Mouse (Mus musculus): Measurements from ENCODE around the gene Efhd1. TPM values are rescaled to one million over a fixed set of nuclear protein-coding genes. Genes with fewer than 3 reads are reported as not detected.

The Efhd1 gene
- total RNA-seq, 1 experiment from 2014 or later, result not detected

GRCm38 (mm10) chr1:87292420-87293190, 28.4 kb downstream of the Efhd1 start:
- ATAC-seq (replicated peaks in 1 of 2; ENCODE audit: insufficient read depth in 1 of 2, low FRiP score in 2 of 2, low TSS enrichment in 1 of 2, low read depth in 1 of 2, poor library complexity in 2 of 2, severe bottlenecking in 2 of 2), result no peak

GRCm38 (mm10) chr1:87294063-87294710, 30.0 kb downstream of the Efhd1 start:
- no peak for ATAC-seq (replicated peaks in 1 of 2; ENCODE audit: insufficient read depth in 1 of 2, low FRiP score in 2 of 2, low TSS enrichment in 1 of 2, low read depth in 1 of 2, poor library complexity in 2 of 2, severe bottlenecking in 2 of 2)

DNA sequence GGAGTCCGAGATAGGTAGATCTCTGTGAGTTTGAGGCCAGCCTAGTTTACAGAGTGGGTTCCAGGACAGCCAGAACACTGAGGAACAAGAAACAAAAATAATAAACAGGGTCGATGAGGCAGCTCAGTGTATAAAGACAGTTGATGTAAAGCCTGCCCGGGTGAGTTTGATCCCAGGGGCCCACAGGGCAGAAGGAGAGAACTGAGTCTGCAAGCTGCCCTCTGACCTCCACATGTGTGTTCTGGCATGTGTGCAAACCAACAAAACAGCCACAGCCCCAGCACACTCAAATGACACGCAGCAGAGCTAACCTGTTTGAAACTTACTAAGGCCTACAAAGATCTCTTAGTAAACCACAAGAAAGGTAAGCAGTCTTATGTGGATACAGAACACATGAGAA, 30.8 kb downstream of the Efhd1 start:
- no peak for ATAC-seq (replicated peaks in 1 of 2; ENCODE audit: insufficient read depth in 1 of 2, low FRiP score in 2 of 2, low TSS enrichment in 1 of 2, low read depth in 1 of 2, poor library complexity in 2 of 2, severe bottlenecking in 2 of 2)

DNA sequence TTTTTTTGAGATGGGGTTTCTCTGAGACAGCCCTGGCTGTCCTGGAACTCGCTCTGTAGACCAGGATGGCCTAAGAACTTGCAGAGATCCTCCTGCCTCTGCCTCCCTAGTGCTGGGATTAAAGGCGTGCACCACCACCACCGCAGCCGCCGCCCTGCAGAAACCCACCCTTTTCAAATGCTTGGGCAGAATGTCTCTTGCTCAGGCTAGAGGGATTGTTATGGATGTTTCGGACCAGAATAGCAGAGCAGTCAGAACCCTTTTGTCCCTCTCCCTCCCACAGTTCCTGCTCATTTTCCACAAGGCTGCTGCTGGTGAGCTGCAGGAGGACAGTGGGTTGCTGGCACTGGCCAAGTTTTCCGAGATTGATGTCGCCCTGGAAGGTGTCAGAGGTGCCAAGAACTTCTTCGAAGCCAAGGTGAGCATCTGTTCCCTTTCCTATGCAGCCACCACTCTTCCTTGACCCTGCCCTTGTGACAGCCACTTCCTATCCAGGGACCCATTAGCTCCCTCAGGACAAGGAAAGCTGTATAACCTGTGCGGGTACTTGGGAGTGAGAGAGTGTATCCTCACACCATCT, 33.3 kb downstream of the Efhd1 start:
- ATAC-seq (replicated peaks in 1 of 2; ENCODE audit: insufficient read depth in 1 of 2, low FRiP score in 2 of 2, low TSS enrichment in 1 of 2, low read depth in 1 of 2, poor library complexity in 2 of 2, severe bottlenecking in 2 of 2), result no peak

DNA sequence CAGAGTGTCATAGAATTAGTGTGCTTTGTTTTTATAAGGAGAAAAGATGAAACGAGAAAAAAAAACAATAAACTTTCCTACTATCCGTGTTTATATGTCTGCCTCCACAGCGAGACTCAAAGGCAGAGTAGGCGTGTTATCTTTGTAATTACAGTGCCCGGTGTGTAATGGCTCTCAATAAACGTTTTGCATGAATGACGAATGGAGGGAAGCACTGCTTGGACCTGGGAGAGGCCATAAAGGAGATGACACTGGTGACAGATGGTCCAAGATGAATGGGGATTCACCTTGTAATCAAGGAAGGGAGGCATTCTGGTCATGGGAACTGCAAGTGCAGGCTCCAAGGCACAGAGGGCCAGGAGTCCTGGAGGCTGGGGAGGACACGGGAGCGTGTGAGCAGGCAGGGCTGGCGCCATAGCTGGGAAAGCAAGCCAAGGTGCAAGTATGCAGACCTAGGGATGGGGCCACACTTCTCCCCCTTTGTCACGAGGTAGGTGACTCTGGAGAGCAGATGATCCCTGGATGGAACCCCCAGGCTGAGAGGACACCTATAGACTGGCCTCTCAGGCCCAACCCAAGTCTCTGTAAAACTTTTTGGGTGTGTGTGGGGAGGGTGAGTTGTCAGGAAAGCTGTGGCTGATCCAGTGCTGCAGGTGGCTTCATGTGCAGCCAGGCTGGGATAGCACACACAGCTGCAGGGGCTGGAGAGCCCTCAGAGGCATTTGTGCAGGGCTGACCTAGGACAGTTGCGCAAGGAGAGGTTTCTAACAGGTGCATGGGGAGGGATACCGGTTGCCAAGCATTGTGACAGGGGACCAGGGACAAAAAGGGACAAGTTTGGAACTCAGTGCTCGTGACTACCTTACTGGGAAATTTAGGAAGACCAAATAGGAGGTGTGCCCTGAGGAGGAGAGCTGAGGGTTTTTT, 36.5 kb downstream of the Efhd1 start:
- no peak for ATAC-seq (replicated peaks in 1 of 2; ENCODE audit: insufficient read depth in 1 of 2, low FRiP score in 2 of 2, low TSS enrichment in 1 of 2, low read depth in 1 of 2, poor library complexity in 2 of 2, severe bottlenecking in 2 of 2)

DNA sequence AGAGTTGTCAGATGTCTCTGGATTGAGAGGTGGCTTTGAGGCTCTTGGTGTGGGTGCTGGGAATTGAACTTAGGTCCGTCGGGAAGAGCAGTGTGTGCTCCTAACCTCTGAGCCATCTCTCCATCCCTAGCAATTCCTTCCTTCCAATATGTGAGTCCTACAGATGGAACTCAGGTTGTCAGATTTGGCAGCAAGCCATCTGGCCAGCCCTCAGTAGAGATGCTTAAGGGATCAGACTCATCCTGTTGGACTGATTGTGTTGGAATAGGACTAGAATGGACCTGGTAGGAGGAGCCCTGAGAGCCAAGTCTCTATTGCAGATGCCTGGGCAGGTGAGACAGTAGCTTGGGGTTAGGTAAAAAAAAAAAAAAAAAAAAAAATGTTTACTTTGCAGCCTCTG, 37.8 kb downstream of the Efhd1 start:
- no peak for ATAC-seq (replicated peaks in 1 of 2; ENCODE audit: insufficient read depth in 1 of 2, low FRiP score in 2 of 2, low TSS enrichment in 1 of 2, low read depth in 1 of 2, poor library complexity in 2 of 2, severe bottlenecking in 2 of 2)

DNA sequence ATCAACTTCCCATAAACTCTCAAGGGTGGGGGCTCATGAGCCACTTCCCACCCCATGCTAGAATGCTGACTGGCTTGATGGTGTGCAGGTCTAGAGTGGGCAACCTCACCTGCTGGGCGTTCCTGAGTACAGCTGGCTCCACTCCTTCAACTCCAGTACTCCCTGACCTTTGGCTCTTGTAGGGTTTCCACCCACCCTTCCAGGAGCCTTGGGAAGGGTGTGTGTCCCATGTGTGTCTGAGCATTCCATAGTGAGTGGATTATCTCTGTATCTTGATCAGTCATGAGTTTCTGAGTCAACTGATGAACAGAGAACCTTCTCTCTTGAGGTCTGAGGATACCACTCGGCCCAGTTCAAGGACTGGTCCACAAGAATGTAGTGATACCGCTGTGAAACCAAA, 44.8 kb downstream of the Efhd1 start:
- ATAC-seq (replicated peaks in 1 of 2; ENCODE audit: insufficient read depth in 1 of 2, low FRiP score in 2 of 2, low TSS enrichment in 1 of 2, low read depth in 1 of 2, poor library complexity in 2 of 2, severe bottlenecking in 2 of 2), result no peak

GRCm38 (mm10) chr1:87309621-87310020, 45.5 kb downstream of the Efhd1 start:
- ATAC-seq (replicated peaks in 1 of 2; ENCODE audit: insufficient read depth in 1 of 2, low FRiP score in 2 of 2, low TSS enrichment in 1 of 2, low read depth in 1 of 2, poor library complexity in 2 of 2, severe bottlenecking in 2 of 2), result no peak

DNA sequence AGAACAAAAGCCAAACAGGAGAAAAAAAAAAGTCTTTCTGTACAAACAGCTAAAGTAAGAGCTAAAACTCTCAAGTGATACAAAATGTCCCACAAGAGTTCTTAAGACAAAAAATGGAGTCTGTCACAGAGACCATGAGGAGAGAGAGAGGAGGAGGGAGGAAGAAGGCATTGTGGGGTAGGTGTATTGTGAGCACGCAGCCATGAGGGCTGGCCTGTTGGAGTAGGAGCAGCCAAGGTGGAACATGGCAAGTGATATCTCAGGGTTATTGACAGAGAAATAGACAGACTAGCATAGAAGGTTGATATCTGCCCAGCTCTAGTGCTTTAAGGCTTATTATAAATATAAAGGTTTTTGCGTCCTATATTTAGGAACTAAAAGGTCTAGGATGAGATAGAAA, 48.5 kb downstream of the Efhd1 start:
- no peak for ATAC-seq (replicated peaks in 1 of 2; ENCODE audit: insufficient read depth in 1 of 2, low FRiP score in 2 of 2, low TSS enrichment in 1 of 2, low read depth in 1 of 2, poor library complexity in 2 of 2, severe bottlenecking in 2 of 2)

DNA sequence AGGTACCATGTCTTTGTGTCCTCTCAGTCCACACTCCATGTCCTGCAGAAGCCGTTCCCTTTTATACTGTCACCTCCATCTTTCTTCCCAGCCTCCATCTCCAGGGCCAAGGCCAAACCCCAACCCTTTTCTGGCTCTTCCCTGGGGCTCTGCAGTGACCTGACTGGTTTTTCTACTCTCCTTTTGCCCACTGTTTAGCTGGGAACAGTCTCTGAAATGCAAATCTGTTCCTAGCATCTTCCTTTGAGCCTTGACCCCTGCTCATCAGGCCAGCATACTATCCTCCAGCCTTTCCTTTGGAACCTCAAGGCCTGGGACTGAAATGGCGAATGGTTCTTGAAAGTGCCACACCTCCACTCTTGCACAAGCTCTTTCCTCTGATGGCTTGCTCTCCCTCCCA, 49.0 kb downstream of the Efhd1 start:
- ATAC-seq (replicated peaks in 1 of 2; ENCODE audit: insufficient read depth in 1 of 2, low FRiP score in 2 of 2, low TSS enrichment in 1 of 2, low read depth in 1 of 2, poor library complexity in 2 of 2, severe bottlenecking in 2 of 2), result no peak

- ATAC-seq (replicated peaks in 1 of 2; ENCODE audit: insufficient read depth in 1 of 2, low FRiP score in 2 of 2, low TSS enrichment in 1 of 2, low read depth in 1 of 2, poor library complexity in 2 of 2, severe bottlenecking in 2 of 2), result no peak
These were observed 49.8 kb downstream of the Efhd1 start for GRCm38 (mm10) chr1:87313843-87314570.

DNA sequence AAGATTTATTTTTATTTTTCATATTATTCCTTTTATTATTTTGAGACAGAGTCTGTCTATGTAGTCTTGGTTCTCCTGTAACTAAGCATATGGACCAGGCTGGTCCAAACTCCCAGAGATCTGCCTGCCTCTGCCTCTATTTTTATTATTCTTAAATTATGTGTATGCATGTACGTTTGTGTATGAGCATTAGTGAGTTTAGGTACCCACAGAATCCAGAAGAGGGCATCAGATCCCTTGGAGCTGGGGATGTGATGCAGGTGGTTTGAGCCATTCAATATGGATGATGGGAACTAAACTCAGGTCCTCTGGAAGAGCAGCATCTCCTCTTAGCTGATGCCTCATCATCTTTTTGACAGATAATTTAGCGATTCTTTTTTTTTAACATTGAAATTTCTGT, 51.3 kb downstream of the Efhd1 start:
- no peak for ATAC-seq (replicated peaks in 1 of 2; ENCODE audit: insufficient read depth in 1 of 2, low FRiP score in 2 of 2, low TSS enrichment in 1 of 2, low read depth in 1 of 2, poor library complexity in 2 of 2, severe bottlenecking in 2 of 2)

GRCm38 (mm10) chr1:87315894-87316293, 51.7 kb downstream of the Efhd1 start:
- ATAC-seq (replicated peaks in 1 of 2; ENCODE audit: insufficient read depth in 1 of 2, low FRiP score in 2 of 2, low TSS enrichment in 1 of 2, low read depth in 1 of 2, poor library complexity in 2 of 2, severe bottlenecking in 2 of 2), result no peak

- no peak for ATAC-seq (replicated peaks in 1 of 2; ENCODE audit: insufficient read depth in 1 of 2, low FRiP score in 2 of 2, low TSS enrichment in 1 of 2, low read depth in 1 of 2, poor library complexity in 2 of 2, severe bottlenecking in 2 of 2)
These were observed 52.5 kb downstream of the Efhd1 start for GRCm38 (mm10) chr1:87316672-87317071.

- ATAC-seq (replicated peaks in 1 of 2; ENCODE audit: insufficient read depth in 1 of 2, low FRiP score in 2 of 2, low TSS enrichment in 1 of 2, low read depth in 1 of 2, poor library complexity in 2 of 2, severe bottlenecking in 2 of 2), result no peak
These were observed 56.9 kb downstream of the Efhd1 start for GRCm38 (mm10) chr1:87321071-87321470.

- ATAC-seq (replicated peaks in 1 of 2; ENCODE audit: insufficient read depth in 1 of 2, low FRiP score in 2 of 2, low TSS enrichment in 1 of 2, low read depth in 1 of 2, poor library complexity in 2 of 2, severe bottlenecking in 2 of 2), result no peak
These were observed 58.6 kb downstream of the Efhd1 start for GRCm38 (mm10) chr1:87322778-87323177.

- ATAC-seq (replicated peaks in 1 of 2; ENCODE audit: insufficient read depth in 1 of 2, low FRiP score in 2 of 2, low TSS enrichment in 1 of 2, low read depth in 1 of 2, poor library complexity in 2 of 2, severe bottlenecking in 2 of 2), result no peak
These were observed 60.5 kb downstream of the Efhd1 start for GRCm38 (mm10) chr1:87324649-87325048.
